Mouse (Mus musculus) embryo, embryonic 11 days (tissue): ENCODE measurements at regions not wholly inside any gene's neighbourhood (a gene's known extent, or its start where the extent isn't known, plus 50 kb on each side); places are given as distances from the start of the nearest gene placed in this dataset.
"Not testable (repeated sequence)": the region's sequence is repeated elsewhere in the genome, so short reads cannot be mapped to it uniquely, and the experiment has no call there.

Source experiments
- DNase-seq: peaks from one replicate; pipeline ENCODE4 v3.0.0-alpha.2; 2015

DNA sequence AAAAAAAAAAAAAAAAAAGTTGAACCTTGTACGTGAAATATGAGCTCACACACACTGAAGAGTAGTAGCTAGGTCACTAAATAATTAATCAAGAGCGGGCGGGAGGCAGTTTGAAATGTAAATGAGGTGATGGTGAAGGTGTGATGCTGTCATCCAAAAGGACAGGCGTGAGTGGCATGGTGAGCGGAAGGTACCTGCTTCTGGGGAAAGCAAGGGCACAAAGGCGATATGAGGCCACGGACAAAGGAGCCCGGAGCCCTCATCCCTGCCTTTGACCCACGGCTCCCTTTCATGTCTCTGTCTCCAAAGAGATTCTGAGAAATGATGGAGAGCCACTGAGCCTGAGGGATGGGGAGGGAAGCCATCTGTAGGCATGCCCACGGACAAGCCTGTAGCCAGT is 107.1 kb upstream of the Pou3f3 start:
- no peak for DNase-seq

GRCm38 (mm10) chr1:42589442-42589841 is 106.1 kb upstream of the Pou3f3 start:
- peak; percentile 15 for DNase-seq

DNA sequence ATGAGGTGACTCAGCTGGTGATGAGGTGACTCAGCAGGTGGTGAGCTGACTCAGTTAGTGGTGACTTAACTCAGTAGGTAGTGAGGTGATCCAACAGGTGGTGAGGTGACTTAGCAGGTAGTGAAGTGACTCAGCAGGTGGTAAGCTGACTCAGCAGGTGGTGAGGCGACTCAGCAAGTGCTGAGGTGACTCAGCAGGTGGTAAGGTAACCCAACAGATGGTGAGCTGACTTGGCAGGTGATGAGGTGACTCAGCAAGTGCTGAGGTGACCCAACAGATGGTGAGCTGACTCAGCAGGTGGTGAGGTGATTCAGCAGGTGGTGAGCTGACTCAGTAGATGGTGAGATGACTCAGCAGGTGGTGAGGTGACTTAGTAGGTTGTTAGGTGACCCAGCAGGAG is 103.7 kb upstream of the Pou3f3 start:
- no peak for DNase-seq

DNA sequence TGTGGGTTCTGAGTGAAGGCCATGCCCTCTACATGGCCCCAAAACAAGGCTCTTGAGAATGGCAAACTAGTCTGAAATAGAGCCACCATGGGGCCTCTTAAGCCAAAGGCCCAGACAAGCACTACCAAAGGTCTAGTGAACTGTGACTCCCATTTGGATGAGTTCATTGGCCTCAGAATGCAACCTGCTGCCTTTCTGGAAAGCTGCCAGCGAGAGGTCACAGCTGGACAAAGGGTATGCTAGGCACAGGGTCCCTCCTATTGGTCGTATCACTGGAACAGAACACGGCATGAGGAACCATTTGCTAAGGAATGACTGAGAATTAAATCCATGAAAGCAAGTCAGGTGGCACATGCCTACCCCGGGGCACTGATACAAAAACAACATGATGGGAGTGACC is 98.5 kb upstream of the Pou3f3 start:
- DNase-seq, result no peak

GRCm38 (mm10) chr1:42599238-42599637 is 96.3 kb upstream of the Pou3f3 start:
- no peak for DNase-seq

DNA sequence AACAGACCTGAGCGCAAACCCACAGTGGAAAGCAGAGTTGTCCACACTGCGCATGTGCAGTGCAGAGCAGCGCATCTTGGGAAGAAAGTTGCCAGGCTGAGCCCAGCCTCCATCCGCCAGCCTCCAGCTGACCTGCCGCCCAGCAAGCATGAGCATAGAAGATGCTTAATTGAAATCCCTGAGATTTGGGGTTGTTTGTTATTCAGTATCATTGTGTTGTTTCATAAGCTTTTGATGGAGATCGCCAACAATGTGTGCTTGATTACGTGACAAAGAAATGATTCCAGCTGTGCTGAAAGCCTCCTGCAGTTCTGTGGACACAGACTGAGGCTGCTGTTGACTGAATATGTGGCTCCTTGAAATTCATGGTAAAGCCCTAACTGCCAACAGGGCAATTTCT is 89.3 kb upstream of the Pou3f3 start:
- DNase-seq, result no peak

DNA sequence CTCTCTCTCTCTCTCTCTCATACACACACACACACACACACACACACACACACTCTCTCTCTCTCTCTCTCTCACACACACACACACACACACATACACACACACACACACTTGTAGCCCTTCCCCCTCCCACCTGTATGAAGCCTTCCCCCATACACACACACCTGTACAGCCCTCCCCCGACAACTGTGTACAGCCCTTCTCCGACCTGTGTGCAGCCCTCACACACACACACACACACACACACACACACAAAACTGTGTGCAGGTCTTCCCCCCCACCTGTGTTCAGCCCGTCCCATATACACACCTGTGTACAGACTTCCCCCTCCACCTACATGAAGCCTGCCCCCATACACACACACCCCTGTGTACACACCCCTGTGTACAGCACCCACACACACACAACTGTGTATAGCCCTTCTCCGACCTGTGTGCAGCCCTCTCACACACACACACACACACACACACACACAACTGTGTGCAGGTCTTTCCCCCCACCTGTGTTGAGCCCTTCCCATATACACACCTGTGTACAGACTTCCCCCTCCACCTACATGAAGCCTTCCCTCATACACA is 88.0 kb upstream of the Pou3f3 start:
- not testable (repeated sequence) for DNase-seq

- no peak for DNase-seq
Measured at GRCm38 (mm10) chr1:42623766-42624165, 71.8 kb upstream of the Pou3f3 start.

DNA sequence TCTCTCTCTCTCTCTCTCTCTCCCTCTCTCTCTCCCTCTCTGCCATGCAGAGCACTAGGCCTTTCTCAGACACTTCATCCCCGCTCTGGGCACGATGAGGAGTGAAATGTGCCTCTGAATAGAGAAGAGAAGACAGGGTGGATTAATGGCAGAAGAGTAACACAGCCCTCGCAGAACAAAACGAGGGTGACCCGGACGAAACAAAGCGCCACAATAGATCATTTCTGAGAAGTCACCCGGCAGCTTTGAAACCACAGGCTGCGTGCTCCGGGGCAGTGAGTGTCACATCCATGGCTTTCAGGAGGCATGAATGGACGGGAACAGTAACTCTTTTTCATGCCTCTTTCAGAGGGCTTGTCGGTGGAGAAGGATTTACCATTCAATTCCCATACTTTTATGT is 66.8 kb upstream of the Pou3f3 start:
- DNase-seq, result peak; percentile 79

- DNase-seq, result peak; percentile 58
Measured at GRCm38 (mm10) chr1:42629465-42630261, 65.9 kb upstream of the Pou3f3 start.

DNA sequence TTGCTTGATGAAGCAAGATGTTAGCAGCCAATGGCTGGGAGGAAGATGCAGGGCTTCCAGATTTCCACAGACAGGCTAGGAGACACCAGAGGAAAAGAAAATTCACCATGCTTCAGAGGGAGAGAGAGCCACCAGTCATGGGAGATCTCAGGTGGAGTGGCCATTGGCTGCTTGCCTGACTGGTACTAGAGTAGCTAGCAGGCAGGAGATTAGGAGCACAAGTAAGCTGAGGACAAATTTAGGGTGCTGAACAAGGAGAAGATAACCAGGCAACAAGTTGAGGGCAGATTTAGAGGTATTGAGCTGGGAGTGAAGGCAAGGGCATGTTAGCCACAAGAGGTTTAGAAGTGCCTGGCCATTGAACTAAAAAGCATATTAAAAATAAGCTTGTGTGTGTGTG is 63.3 kb upstream of the Pou3f3 start:
- no peak for DNase-seq

DNA sequence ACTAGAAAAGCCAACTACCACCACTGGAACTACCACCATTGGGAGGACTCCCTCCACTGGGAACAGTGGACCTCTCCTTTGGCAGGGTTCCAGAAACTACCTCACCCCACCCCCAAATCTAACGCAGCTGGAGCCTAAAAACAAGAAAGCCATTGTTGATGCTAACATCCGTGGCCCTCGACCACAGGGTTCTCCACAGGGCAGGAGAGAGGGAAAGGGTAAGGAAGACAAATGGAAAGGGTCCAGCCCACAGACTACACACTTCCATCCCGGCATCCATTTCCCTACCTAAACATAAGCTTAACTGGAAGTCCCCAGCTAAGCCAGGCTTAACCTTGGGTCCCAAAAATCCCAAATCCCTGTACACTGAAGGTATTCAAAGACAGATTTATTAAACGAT is 59.0 kb upstream of the Pou3f3 start:
- no peak for DNase-seq
